Mouse (Mus musculus) left cerebral cortex, postnatal 4 days (tissue): ENCODE results near the gene Prph2. TPM values are rescaled to one million over a fixed set of nuclear protein-coding genes. Genes with fewer than 3 reads are reported as not detected.

Experiments used
- DNase-seq: peaks from one replicate; pipeline ENCODE4 v3.0.0-alpha.2; 2022
- intact Hi-C: fragments of 180-260 bp; cut with DNase I; formaldehyde crosslinking; loops from one replicate; pipeline ENCODE4 v1.15.1; 2025
- total RNA-seq, 2 experiments: library from RNA; stranded (reverse); gene quantifications; 2 replicates each; pipeline ENCODE4 v1.2.3; 2021

Gene Prph2
- total RNA-seq, 2 experiments from 2014 or later = not detected

- intact Hi-C loops = loop anchor here (10.0 kb wide), 1 partner anchor 733 kb away; no protein-coding TSS in a partner anchor
- DNase-seq = no peak
Measured at GRCm38 (mm10) chr17:46958045-46958444, 47.8 kb downstream of the Prph2 start.

GRCm38 (mm10) chr17:46960216-46960615, 50.0 kb downstream of the Prph2 start:
- DNase-seq = no peak
- intact Hi-C loops = no loop called here

GRCm38 (mm10) chr17:46962153-46962552, 51.9 kb downstream of the Prph2 start:
- intact Hi-C loops = no loop called here
- DNase-seq = no peak

- intact Hi-C loops = no loop called here
- peak; percentile 29 for DNase-seq
Measured at GRCm38 (mm10) chr17:46963186-46963585, 52.9 kb downstream of the Prph2 start.

- DNase-seq = no peak
- intact Hi-C loops = no loop called here
Measured at GRCm38 (mm10) chr17:46966892-46967291, 56.6 kb downstream of the Prph2 start.

- intact Hi-C loops = no loop called here
- DNase-seq = no peak
Measured at GRCm38 (mm10) chr17:46972603-46973002, 62.3 kb downstream of the Prph2 start.

Other genes starting within 250 kb of the Prph2 start
- 10 to 100 TPM; 19.0 to 22.7 TPM for gene Rrp36, start 236.1 kb upstream of the Prph2 start, total RNA-seq
- 100 to 1,000 TPM; 135 to 147 TPM for gene Mea1, start 231.7 kb upstream of the Prph2 start, total RNA-seq
- 100 to 1,000 TPM; 151 to 155 TPM for gene Klhdc3, start 229.5 kb upstream of the Prph2 start, total RNA-seq
- gene Ppp2r5d, start 205.3 kb upstream of the Prph2 start, total RNA-seq = 100 to 1,000 TPM in 1 of 2 experiments, 10 to 100 TPM in 1; 99.6 to 100 TPM
- gene Pex6, start 199.0 kb upstream of the Prph2 start, total RNA-seq = 10 to 100 TPM; 30.9 to 32.0 TPM
- under 1 TPM; 0.88 to 0.89 TPM for gene Gnmt, start 181.3 kb upstream of the Prph2 start, total RNA-seq
- 10 to 100 TPM; 50.8 to 53.2 TPM for gene Cnpy3, start 158.2 kb upstream of the Prph2 start, total RNA-seq
- gene Ptcra, start 146.7 kb upstream of the Prph2 start, total RNA-seq = not detected
- 10 to 100 TPM; 18.7 to 21.1 TPM for gene 2310039H08Rik, start 137.8 kb upstream of the Prph2 start, total RNA-seq
- gene Rpl7l1, start 127.8 kb upstream of the Prph2 start, total RNA-seq = 10 to 100 TPM; 47.3 to 58.3 TPM
- 10 to 100 TPM; 42.2 to 45.3 TPM for gene Bicral, start 52.0 kb upstream of the Prph2 start, total RNA-seq
- 10 to 100 TPM; 23.4 to 28.5 TPM for gene Tbcc, start 19.8 kb upstream of the Prph2 start, total RNA-seq
- 10 to 100 TPM; 51.7 to 55.3 TPM for gene Ubr2, start 100.1 kb downstream of the Prph2 start, total RNA-seq